ENCODE assay signal across 27 mouse cellular contexts in the genomic region with DNA sequence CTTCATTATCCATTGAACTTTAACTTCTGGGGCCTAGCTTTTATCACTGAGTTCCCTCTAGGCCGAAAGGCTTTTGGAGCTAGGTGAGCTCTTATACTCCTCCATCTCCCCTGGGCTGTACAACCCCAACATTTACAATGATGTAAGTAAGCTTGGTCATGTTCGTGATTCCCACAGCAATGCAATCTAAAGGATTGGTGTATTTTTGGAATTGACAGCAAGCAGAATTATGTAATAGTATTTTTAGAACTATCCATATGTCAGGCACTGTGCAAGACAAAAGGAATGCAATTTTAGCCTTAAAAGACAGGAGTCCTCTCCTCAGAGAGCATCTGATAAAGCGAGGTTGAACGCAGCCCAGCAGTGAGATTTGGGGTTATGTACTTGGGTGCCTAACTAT.
A peak's percentile ranks its signal among the peaks of the same experiment; 100 is the strongest.
DNase-seq lines count a peak whose midpoint lies in the region; ATAC-seq and TF ChIP-seq lines count a peak whose summit lies in the region.
"Had no signal": no experiment of that assay in that cellular context is flagged by ENCODE, and none has a peak within 500 bp of the region (broad histone marks: within the 10 kb centered on the region; RNA-seq: fewer than 3 reads in every experiment).

No protein-coding gene starts in this region.

- no peak overlapping the region for H3K4me3 ChIP-seq in layer of hippocampus, adult 2 months
- H3K4me3 ChIP-seq: embryonic facial prominence, embryonic 13.5 days; embryonic facial prominence, embryonic 15.5 days; erythroblast, embryonic 14.5 days; forebrain, embryonic 10.5 days; forebrain, embryonic 12.5 days had no signal

- H3K27ac ChIP-seq in layer of hippocampus, adult 2 months, result no peak overlapping the region
- H3K27ac ChIP-seq: embryonic facial prominence, embryonic 13.5 days; embryonic facial prominence, embryonic 15.5 days; forebrain, embryonic 10.5 days; forebrain, embryonic 12.5 days had no signal

- peak; percentile 64 for ATAC-seq in frontal cortex, adult (ENCODE audit: low TSS enrichment)
- ATAC-seq: activated CD4-positive, CD25-positive, alpha-beta regulatory T cell, adult 4 months; CD4-positive, CD25-positive, alpha-beta regulatory T cell, adult 4 months; forebrain, embryonic 14.5 days; forebrain, embryonic 16.5 days; Patski had no signal

- DNase-seq in frontal cortex, postnatal 25 days (ENCODE audit: low spot score in 2 of 2), result no peak
- no peak for DNase-seq in layer of hippocampus, adult 2 months (ENCODE audit: low spot score in 2 of 2)
- DNase-seq in layer of hippocampus, postnatal 25 days (ENCODE audit: extremely low spot score in 1 of 2, low spot score in 1 of 2), result no peak
- DNase-seq in brain, adult 2 months (ENCODE audit: low read depth, low spot score), result peak; percentile 55
- DNase-seq in lung, postnatal 36 days, result no peak
- DNase-seq: adrenal gland, adult 8-10 months; adrenal gland, postnatal 14 days; adrenal gland, postnatal 36 days; B cell, adult 2 months; cerebellum, adult 11 months; cerebellum, adult 18-20 months; cerebellum, adult 8-10 months; cerebellum, adult 9-11 months; cerebellum, postnatal 14 days; cerebellum, postnatal 36 days; embryo, embryonic 11 days had no signal

- peak; percentile 25; the same call in 1 of the 2 replicates for TF ChIP-seq CTCF in layer of hippocampus, adult 2 months (conservative IDR thresholded peaks at IDR 0.05)
